Mouse (Mus musculus): ENCODE measurements around the gene Muc5b. TPM values are rescaled to one million over a fixed set of nuclear protein-coding genes. Genes with fewer than 3 reads are reported as not detected.

The Muc5b gene
- polyA plus RNA-seq, 1 experiment from 2014 or later, result 0.01 TPM

DNA sequence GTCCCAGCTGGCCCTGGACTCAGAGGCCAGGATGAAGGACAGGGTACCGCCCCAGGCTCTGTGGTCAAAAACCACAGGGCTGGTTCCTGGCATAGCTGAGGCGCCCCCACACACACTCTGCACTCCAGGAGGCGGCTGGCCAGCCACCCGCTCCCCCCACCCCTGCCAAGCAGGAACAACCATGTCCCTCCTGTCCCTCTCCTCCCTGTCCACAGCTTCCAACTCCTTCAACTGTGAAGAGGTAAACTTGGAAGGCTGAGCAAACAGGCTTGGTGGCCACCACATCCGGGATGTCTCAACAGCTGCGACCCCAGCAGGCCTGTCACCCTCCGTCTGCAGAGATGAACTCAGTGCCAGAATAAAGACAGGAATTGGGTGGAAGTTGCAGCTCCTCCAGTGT is 2.9 kb upstream of the Muc5b start:
- no peaks in the 10 kb centered on the region for H3K36me3 ChIP-seq
- peaks cover 4% of the 10 kb centered on the region for H3K4me1 ChIP-seq (replicated peaks)
- H3K27ac ChIP-seq, result no peak overlapping the region
- no peaks in the 10 kb centered on the region for H3K9me3 ChIP-seq
- no peak for DNase-seq (ENCODE audit: low spot score)
- H3K27me3 ChIP-seq (ENCODE audit: insufficient read depth, poor library complexity, severe bottlenecking), result no peaks in the 10 kb centered on the region
- no peak overlapping the region for H3K4me3 ChIP-seq
- WGBS, result 82% methylated on average over 7 of the region's 7 CpGs

DNA sequence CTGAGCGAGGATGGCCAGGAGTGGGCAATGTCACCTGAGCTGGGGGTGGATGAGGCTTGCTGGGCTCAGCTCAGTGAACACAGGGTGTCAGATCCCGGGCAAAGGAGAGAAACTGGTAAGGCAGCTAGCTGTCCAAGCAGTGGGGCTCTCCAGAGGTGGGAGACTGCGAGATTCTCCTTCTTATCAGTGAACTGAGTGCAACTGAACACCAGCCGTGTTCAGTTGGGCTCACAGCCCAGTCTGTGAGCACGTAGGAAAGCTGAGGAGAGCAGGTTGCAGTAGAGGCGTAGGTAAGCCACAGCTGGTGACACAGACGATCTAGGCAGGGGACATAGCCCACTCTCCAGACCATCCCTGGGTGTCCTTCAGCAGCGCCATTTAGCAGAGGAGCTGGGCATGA is 2.4 kb upstream of the Muc5b start:
- Histone ChIP-seq H3K36me3 (no peaks in the 10 kb centered on the region), H3K27ac (no peak overlapping the region), H3K9me3 (no peaks in the 10 kb centered on the region), H3K4me3 (no peak overlapping the region), H3K27me3 (ENCODE audit: insufficient read depth, poor library complexity, severe bottlenecking) (no peaks in the 10 kb centered on the region), H3K4me1 (replicated peaks) (peaks cover 4% of the 10 kb centered on the region)
- no peak for DNase-seq (ENCODE audit: low spot score)
- 79% methylated on average over 8 of the region's 8 CpGs for WGBS

DNA sequence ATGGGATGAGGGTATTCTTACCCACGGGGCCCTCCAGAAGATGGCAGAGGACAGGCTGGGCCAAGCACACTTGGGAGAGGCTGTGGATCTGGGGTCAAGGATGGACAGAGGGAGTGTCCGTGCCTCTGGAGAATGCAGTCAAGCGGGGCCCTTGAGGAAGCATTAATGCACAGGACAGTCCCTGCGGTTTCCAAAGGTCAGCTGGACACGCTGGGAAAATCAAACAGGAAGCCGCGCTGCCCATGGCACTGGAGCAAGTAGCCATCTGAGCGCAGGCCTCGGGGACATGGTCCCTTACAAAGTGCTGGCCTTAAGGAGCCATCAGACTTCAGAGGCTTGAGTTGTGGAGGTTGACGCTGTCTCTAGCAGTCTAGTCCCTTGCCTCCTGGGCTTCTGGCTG is 1.5 kb downstream of the Muc5b start:
- Histone ChIP-seq H3K27me3 (ENCODE audit: insufficient read depth, poor library complexity, severe bottlenecking) (no peaks in the 10 kb centered on the region), H3K4me1 (replicated peaks) (peaks cover 4% of the 10 kb centered on the region), H3K27ac (no peak overlapping the region), H3K9me3 (no peaks in the 10 kb centered on the region), H3K4me3 (no peak overlapping the region), H3K36me3 (no peaks in the 10 kb centered on the region)
- 85% methylated on average over 10 of the region's 10 CpGs for WGBS
- DNase-seq (ENCODE audit: low spot score), result no peak

DNA sequence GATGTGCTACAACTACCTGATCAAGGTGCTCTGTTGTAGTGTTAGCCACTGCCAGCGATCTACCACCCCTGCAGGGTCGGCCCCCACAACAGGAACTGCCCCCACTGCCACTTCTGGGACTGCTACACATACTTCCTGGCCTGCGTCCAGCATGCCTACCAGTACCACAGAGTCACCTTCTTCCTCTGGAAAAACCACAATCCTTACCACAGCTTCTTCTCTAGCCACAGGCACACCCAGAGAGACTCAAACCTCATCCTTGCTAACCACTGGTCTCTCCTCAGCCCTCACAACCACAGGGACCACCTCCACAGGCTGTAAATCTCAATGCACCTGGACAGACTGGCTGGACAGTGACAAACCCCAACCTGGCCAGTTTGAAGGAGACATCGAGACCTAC is 22.2 kb downstream of the Muc5b start:
- Histone ChIP-seq H3K4me1 (replicated peaks) (no peaks in the 10 kb centered on the region), H3K27me3 (ENCODE audit: insufficient read depth, poor library complexity, severe bottlenecking) (no peaks in the 10 kb centered on the region), H3K4me3 (no peak overlapping the region), H3K36me3 (no peaks in the 10 kb centered on the region), H3K27ac (no peak overlapping the region), H3K9me3 (no peaks in the 10 kb centered on the region)
- 92% methylated on average over 4 of the region's 4 CpGs for WGBS
- no peak for DNase-seq (ENCODE audit: low spot score)

DNA sequence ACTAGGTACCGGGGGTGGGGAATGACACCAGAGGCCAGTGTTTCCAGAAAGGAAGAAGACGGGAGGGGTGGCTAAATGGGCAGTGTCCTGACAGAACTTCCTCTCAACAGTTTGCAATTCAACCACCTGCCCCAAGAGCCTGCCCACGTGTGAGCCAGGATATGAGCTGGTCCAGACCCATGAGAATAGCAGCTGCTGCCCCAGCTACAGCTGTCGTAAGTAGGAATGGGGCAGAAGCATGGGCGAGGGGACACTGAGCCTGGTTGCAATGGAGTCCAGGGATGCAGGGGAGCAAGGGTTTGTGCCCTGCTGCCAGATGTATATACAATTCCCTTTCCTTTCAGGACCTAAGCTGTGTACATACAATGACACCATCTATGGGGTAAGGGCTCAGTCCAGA is 30.8 kb downstream of the Muc5b start:
- Histone ChIP-seq H3K36me3 (peaks cover 31% of the 10 kb centered on the region), H3K27ac (no peak overlapping the region), H3K9me3 (no peaks in the 10 kb centered on the region), H3K4me1 (replicated peaks) (no peaks in the 10 kb centered on the region), H3K27me3 (ENCODE audit: insufficient read depth, poor library complexity, severe bottlenecking) (no peaks in the 10 kb centered on the region), H3K4me3 (no peak overlapping the region)
- DNase-seq (ENCODE audit: low spot score), result no peak
- 79% methylated on average over 5 of the region's 5 CpGs for WGBS

DNA sequence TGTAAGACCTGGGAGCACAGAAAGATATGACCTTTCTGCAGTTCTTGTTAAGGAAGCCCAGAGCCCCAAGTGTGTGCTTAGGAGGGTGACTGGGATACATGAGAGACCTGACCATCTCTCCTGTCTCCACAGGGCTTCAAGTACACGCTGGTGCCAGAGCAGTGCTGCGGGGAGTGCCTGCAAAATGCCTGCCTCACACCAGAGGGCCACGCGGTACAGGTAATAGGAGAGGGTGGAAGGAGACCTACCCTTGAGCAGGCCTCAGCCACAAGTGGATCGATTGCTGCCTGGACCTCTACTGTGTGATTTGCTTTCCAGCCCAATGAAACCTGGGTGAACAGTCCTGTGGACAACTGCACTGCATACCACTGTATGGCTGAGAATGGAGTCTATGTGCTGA is 31.7 kb downstream of the Muc5b start:
- Histone ChIP-seq H3K9me3 (no peaks in the 10 kb centered on the region), H3K36me3 (peaks cover 39% of the 10 kb centered on the region), H3K27me3 (ENCODE audit: insufficient read depth, poor library complexity, severe bottlenecking) (no peaks in the 10 kb centered on the region), H3K4me1 (replicated peaks) (no peaks in the 10 kb centered on the region), H3K4me3 (no peak overlapping the region), H3K27ac (no peak overlapping the region)
- DNase-seq (ENCODE audit: low spot score), result no peak
- WGBS, result 77% methylated on average over 5 of the region's 5 CpGs

DNA sequence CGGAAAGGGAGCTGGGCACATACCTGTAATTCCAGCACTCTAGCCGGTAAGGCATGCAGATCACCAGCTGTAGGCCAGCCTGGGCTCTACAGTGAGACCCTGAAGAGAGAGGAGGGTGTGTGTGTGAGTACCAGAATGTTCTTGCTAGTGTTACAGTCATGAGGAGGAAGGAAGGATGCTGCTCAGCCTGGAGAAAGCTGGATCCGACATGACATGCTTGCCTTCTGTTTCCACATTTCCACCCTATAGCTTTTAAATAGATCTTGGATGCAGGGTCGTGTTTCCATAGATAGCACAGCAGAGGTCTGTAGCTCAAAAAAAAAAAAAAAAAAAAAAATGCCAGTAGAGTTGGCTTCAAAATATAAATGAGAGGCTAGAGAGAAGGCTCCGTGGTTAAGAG is 36.0 kb downstream of the Muc5b start:
- no peaks in the 10 kb centered on the region for H3K27me3 ChIP-seq (ENCODE audit: insufficient read depth, poor library complexity, severe bottlenecking)
- peaks cover 74% of the 10 kb centered on the region for H3K36me3 ChIP-seq
- no peak overlapping the region for H3K27ac ChIP-seq
- no peaks in the 10 kb centered on the region for H3K9me3 ChIP-seq
- H3K4me3 ChIP-seq, result no peak overlapping the region
- no peaks in the 10 kb centered on the region for H3K4me1 ChIP-seq (replicated peaks)
- DNase-seq (ENCODE audit: low spot score), result no peak
- WGBS, result 89% methylated on average over 5 of the region's 5 CpGs

DNA sequence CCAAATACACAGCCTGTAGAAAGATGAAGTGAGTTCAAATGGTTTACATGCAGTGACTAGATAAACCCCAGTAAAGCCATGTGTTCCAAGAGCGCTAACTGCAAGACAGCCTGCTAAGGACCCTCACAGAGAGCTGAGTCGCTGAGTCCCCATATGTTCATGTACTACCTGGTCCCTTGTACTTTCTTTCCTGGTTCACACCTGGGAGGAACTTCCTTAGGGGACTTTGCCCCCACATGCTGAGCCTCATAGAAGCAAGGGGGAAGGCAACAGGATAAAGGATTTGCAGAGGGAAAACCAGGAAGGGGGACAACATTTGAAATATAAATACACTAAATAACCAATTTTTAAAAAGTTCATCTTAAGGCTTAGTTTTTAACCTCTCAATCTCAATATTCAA is 39.9 kb downstream of the Muc5b start:
- Histone ChIP-seq H3K36me3 (peaks cover 90% of the 10 kb centered on the region), H3K4me1 (replicated peaks) (no peaks in the 10 kb centered on the region), H3K27me3 (ENCODE audit: insufficient read depth, poor library complexity, severe bottlenecking) (no peaks in the 10 kb centered on the region), H3K9me3 (no peaks in the 10 kb centered on the region), H3K4me3 (no peak overlapping the region), H3K27ac (no peak overlapping the region)
- 91% methylated on average over 2 of the region's 2 CpGs for WGBS
- no peak for DNase-seq (ENCODE audit: low spot score)

DNA sequence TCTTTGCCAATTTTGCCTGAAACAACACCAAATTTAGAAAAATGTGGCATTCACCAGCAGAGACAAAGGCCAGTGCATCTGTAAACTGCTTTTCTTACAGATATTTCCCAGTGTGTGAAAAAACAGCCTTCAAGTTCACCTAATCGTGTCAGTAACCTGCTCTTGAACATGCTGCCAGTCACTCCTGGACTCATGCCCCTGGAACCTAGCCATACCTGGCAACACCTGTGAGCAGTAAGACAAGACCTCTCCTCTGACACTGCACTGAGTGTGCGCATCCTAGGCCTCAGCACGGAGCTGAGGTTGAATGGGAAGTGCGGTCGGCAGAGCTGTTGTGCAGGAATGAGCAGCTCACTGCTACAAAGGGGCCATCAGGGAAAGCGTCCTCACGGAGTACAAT is 53.3 kb downstream of the Muc5b start:
- H3K4me3 ChIP-seq, result no peak overlapping the region
- peaks cover 78% of the 10 kb centered on the region for H3K36me3 ChIP-seq
- H3K27me3 ChIP-seq (ENCODE audit: insufficient read depth, poor library complexity, severe bottlenecking), result no peaks in the 10 kb centered on the region
- no peak for DNase-seq (ENCODE audit: low spot score)
- no peaks in the 10 kb centered on the region for H3K9me3 ChIP-seq
- H3K27ac ChIP-seq, result no peak overlapping the region
- WGBS, result 95% methylated on average over 7 of the region's 7 CpGs
- 0 out of 2 replicates have a peak, but pooled peaks cover under 1% of the 10 kb centered on the region for H3K4me1 ChIP-seq (replicated peaks)

DNA sequence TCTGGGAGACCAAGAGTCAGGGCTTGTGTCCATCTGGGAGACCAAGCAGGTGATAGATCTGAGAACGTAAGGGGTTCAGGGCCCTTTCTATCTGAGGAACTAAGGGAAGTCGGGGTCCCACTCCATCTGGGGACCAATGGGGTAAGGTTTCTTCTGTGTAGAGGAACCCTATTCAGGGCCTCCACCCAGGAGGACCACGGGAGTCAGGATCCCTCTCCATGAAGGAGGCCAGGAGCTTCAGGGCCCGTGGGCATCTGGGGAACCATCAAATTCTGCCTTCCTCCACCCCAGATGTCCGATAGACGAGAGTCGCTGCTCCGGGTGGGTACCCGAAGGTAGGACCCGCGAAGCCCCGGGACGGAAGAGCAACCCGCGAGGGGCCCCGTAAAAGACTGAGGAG is 63.0 kb downstream of the Muc5b start:
- 1% methylated on average over 16 of the region's 16 CpGs for WGBS
- H3K4me1 ChIP-seq (replicated peaks), result peaks cover 39% of the 10 kb centered on the region
- no peaks in the 10 kb centered on the region for H3K9me3 ChIP-seq
- DNase-seq (ENCODE audit: low spot score), result no peak
- H3K27me3 ChIP-seq (ENCODE audit: insufficient read depth, poor library complexity, severe bottlenecking), result peaks cover 26% of the 10 kb centered on the region
- H3K36me3 ChIP-seq, result 0 out of 2 replicates have a peak, but pooled peaks cover 6% of the 10 kb centered on the region
- peak overlapping the region; percentile 88 for H3K4me3 ChIP-seq
- H3K27ac ChIP-seq, result peak overlapping the region; percentile 92

DNA sequence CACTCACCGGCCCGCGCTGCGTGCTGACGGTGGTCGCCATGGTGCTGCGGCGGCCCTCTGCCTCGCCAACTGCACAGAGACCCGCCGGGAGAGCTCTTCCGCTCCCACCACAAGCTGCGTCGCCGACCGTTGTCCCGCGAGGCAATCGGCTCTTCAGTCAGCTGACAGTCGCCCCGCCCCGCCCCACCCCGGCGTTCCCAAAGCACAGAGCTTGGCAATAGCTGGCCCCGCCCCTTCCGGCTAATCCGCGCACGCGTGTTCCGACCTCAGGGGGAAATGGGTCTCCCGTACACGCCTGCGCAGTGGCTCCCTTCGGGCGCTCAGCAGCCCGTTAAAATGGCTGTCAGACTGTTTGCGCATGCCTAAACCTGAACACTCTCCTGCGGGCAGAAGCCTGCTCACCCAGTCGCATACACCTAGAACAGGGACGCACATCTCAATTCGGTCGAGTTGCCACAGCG is 63.4 kb downstream of the Muc5b start:
- 0 out of 2 replicates have a peak, but pooled peaks cover 1% of the 10 kb centered on the region for H3K36me3 ChIP-seq
- peaks cover 26% of the 10 kb centered on the region for H3K27me3 ChIP-seq (ENCODE audit: insufficient read depth, poor library complexity, severe bottlenecking)
- peak; percentile 100 for DNase-seq (ENCODE audit: low spot score)
- WGBS, result under 1% methylated on average over 44 of the region's 44 CpGs
- peaks cover 37% of the 10 kb centered on the region for H3K4me1 ChIP-seq (replicated peaks)
- H3K27ac ChIP-seq, result peak overlapping the region; percentile 92
- peak overlapping the region; percentile 88 for H3K4me3 ChIP-seq
- no peaks in the 10 kb centered on the region for H3K9me3 ChIP-seq

DNA sequence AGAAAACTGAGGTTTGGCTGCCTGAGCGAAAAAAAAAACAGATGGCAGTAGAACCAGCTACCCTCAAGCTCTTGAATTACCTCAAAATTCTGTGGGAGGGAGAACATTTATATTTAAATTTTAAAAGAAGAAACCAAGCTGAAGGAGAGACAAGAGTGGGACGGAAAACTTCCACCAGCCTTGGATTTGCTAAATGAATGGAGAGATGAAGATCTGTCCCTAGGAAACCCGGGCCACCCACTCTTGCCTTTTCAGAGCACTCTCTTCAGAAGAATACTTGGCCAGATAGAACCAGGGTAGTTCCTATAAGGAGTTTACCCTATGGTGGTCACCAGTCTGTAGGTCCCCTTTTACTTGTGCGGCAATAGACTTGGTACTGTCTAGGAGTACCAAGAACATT is 63.9 kb downstream of the Muc5b start:
- H3K36me3 ChIP-seq, result no peaks in the 10 kb centered on the region
- H3K4me3 ChIP-seq, result peak overlapping the region; percentile 88
- no peak for DNase-seq (ENCODE audit: low spot score)
- H3K27me3 ChIP-seq (ENCODE audit: insufficient read depth, poor library complexity, severe bottlenecking), result peaks cover 26% of the 10 kb centered on the region
- H3K9me3 ChIP-seq, result no peaks in the 10 kb centered on the region
- peaks cover 34% of the 10 kb centered on the region for H3K4me1 ChIP-seq (replicated peaks)
- WGBS, result 67% methylated on average over 4 of the region's 4 CpGs
- H3K27ac ChIP-seq, result peak overlapping the region; percentile 92

DNA sequence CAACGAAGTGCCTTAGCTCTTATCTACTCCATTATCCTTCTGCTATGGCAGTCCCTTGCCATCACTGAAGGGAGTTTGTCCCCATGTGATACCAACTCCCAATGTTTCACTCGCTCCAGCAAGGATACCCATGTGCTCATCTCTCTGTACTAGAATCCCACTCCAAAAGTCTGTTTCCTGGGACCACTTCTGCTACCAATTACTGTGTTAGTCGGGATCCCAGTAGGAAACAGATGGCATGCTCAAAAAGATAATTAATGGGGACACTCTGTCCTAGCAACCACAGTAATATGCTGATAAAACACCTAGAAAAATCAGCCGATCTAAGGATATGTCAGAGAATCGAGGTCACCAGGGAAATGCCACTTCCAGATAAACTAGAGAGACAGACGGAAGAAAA is 69.7 kb downstream of the Muc5b start:
- Histone ChIP-seq H3K27ac (no peak overlapping the region), H3K9me3 (no peaks in the 10 kb centered on the region), H3K4me1 (replicated peaks) (peaks cover 15% of the 10 kb centered on the region), H3K27me3 (ENCODE audit: insufficient read depth, poor library complexity, severe bottlenecking) (peaks cover 29% of the 10 kb centered on the region), H3K36me3 (no peaks in the 10 kb centered on the region), H3K4me3 (no peak overlapping the region)
- DNase-seq (ENCODE audit: low spot score), result no peak
- whole genome bisulfite sequencing, result 80% methylated on average over 6 of the region's 6 CpGs

DNA sequence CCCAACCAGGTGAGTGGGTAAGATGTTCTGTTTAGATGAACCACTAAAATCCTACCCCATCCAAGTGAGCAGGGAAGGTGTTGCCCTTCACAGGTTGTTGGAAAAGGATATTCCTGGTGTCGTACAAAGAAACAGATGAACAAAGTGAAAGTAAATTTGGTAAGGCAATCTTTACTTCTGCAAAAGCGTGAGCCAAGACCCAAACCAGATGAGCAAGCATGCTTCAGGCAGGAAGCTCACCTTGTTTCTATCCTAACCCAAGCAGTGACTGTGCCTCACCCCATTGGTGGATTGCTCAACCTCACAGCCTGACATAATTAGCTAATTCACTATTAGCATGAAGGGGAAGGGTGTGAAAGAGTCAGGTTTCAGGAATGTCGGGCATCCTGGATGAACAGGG is 72.4 kb downstream of the Muc5b start:
- H3K27me3 ChIP-seq (ENCODE audit: insufficient read depth, poor library complexity, severe bottlenecking), result peaks cover 6% of the 10 kb centered on the region; the same call in 1 of the 2 replicates
- H3K9me3 ChIP-seq, result no peaks in the 10 kb centered on the region
- H3K27ac ChIP-seq, result no peak overlapping the region
- no peak for DNase-seq (ENCODE audit: low spot score)
- H3K4me3 ChIP-seq, result no peak overlapping the region
- peaks cover 15% of the 10 kb centered on the region for H3K4me1 ChIP-seq (replicated peaks)
- WGBS, result 71% methylated on average over 3 of the region's 3 CpGs
- H3K36me3 ChIP-seq, result no peaks in the 10 kb centered on the region

All from hindbrain, embryonic 10.5 days (tissue).